Mouse (Mus musculus): ENCODE data around the gene Rae1. TPM values are rescaled to one million over a fixed set of nuclear protein-coding genes. Genes with fewer than 3 reads are reported as not detected.
A peak's percentile ranks its signal among the peaks of the same experiment; 100 is the strongest.

The Rae1 gene
- total RNA-seq (2021): 10 to 100 TPM; 12.4 to 14.4 TPM
- long read RNA-seq, experiment 1, transcript Rae1-201 (12 exons, 1,742 nt): major isoform, 25 of 30 reads
- long read RNA-seq, experiment 1, partial matches to known transcripts: 1 of 30 reads
- long read RNA-seq, experiment 1, other reads (novel, unspliced or antisense): 4 of 30 reads
- long read RNA-seq, experiment 2, transcript Rae1-201 (12 exons, 1,742 nt): major isoform, 21 of 25 reads
- long read RNA-seq, experiment 2, partial matches to known transcripts: 0 of 25 reads
- long read RNA-seq, experiment 2, other reads (novel, unspliced or antisense): 4 of 25 reads

- TF ChIP-seq CTCF (IDR thresholded peaks at IDR 0.05): peak; percentile 93
- Histone ChIP-seq H3K4me3 (peak within 1 kb of the TSS; percentile 96), H3K27ac (peak within 1 kb of the TSS; percentile 94)
- intact Hi-C loops (cut with DNase I): loop anchor here (1.0 to 10.0 kb wide), 4 partner anchors 81 to 655 kb away; partner anchors contain the start of gene Fam210b
- DNase-seq: peak; percentile 99
These were observed at the start of gene Rae1 for GRCm38 (mm10) chr2:172999630-173000284. TSS of gene Rae1 (plus strand) at chr2:173000117.

- no peak for TF ChIP-seq CTCF (IDR thresholded peaks at IDR 0.05)
- no peak for DNase-seq
- Histone ChIP-seq H3K27ac (no peak overlapping the region), H3K4me3 (no peak overlapping the region)
- intact Hi-C loops (cut with DNase I): no loop called here
These were observed 49.7 kb upstream of the Rae1 start for GRCm38 (mm10) chr2:172950119-172950676.

- Histone ChIP-seq H3K4me3 (no peak overlapping the region), H3K27ac (no peak overlapping the region)
- intact Hi-C loops (cut with DNase I): no loop called here
- DNase-seq: no peak
- no peak for TF ChIP-seq CTCF (IDR thresholded peaks at IDR 0.05)
These were observed 49.2 kb upstream of the Rae1 start for GRCm38 (mm10) chr2:172950722-172951121.

DNA sequence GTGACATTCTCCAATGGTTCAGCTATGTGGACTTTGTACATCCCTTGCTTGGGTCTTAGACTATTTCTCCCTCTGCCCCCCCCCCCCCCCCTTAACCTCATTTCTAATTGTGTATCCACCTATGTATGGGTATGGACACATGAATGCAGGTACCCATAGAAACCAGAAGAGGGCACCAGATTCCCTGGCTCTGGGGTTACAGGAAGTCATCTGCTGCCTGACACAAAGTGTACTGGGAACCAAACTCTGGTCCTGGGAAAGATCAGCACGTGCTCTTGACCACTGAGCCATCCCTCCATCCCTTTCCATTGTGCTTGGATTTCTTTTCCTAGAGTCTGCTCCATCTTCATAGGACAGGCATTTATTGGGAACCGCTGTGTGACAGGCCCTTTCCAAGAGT lies 47.9 kb upstream of the Rae1 start:
- no peak overlapping the region for H3K27ac ChIP-seq
- no peak for TF ChIP-seq CTCF (IDR thresholded peaks at IDR 0.05)
- intact Hi-C loops (cut with DNase I): no loop called here
- no peak overlapping the region for H3K4me3 ChIP-seq
- DNase-seq: no peak

GRCm38 (mm10) chr2:172958579-172958978 lies 41.3 kb upstream of the Rae1 start:
- no peak overlapping the region for H3K27ac ChIP-seq
- H3K4me3 ChIP-seq: no peak overlapping the region
- intact Hi-C loops (cut with DNase I): no loop called here
- TF ChIP-seq CTCF (IDR thresholded peaks at IDR 0.05): no peak
- DNase-seq: no peak

GRCm38 (mm10) chr2:172959006-172959768 lies 40.7 kb upstream of the Rae1 start:
- Histone ChIP-seq H3K4me3 (no peak overlapping the region), H3K27ac (no peak overlapping the region)
- intact Hi-C loops (cut with DNase I): no loop called here
- no peak for TF ChIP-seq CTCF (IDR thresholded peaks at IDR 0.05)
- DNase-seq: no peak

DNA sequence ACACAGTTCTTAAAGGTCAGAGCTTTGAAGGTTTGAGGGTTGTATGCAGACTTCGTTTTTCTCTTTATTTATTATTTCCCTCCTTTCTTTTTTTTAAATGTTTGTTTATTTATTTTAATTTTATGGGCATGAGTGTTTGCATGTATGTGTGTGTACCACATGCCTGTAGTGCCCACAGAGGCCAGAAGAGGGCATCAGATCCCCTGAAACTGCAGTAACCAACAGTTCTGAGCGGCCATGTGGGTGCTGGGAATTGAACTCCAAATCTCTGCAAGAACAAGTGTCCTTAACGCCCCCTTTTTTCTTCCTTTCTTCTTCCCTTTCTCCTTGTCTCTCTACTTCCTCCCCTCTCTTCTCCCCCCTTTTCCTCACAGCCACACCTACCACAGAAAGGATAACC lies 39.6 kb upstream of the Rae1 start:
- DNase-seq: no peak
- peak; percentile 10; the same call in 1 of the 2 replicates for TF ChIP-seq CTCF (IDR thresholded peaks at IDR 0.05)
- Histone ChIP-seq H3K4me3 (no peak overlapping the region), H3K27ac (no peak overlapping the region)
- intact Hi-C loops (cut with DNase I): no loop called here

- intact Hi-C loops (cut with DNase I): no loop called here
- no peak for DNase-seq
- TF ChIP-seq CTCF (IDR thresholded peaks at IDR 0.05): no peak
- H3K4me3 ChIP-seq: no peak overlapping the region
- H3K27ac ChIP-seq: no peak overlapping the region
These were observed 38.7 kb upstream of the Rae1 start for GRCm38 (mm10) chr2:172961211-172961610.

- no peak for TF ChIP-seq CTCF (IDR thresholded peaks at IDR 0.05)
- no peak for DNase-seq
- Histone ChIP-seq H3K4me3 (no peak overlapping the region), H3K27ac (no peak overlapping the region)
- intact Hi-C loops (cut with DNase I): no loop called here
These were observed 34.7 kb upstream of the Rae1 start for GRCm38 (mm10) chr2:172965249-172965648.

- intact Hi-C loops (cut with DNase I): no loop called here
- TF ChIP-seq CTCF (IDR thresholded peaks at IDR 0.05): no peak
- Histone ChIP-seq H3K4me3 (no peak overlapping the region), H3K27ac (no peak overlapping the region)
- no peak for DNase-seq
These were observed 33.4 kb upstream of the Rae1 start for GRCm38 (mm10) chr2:172966480-172966879.

DNA sequence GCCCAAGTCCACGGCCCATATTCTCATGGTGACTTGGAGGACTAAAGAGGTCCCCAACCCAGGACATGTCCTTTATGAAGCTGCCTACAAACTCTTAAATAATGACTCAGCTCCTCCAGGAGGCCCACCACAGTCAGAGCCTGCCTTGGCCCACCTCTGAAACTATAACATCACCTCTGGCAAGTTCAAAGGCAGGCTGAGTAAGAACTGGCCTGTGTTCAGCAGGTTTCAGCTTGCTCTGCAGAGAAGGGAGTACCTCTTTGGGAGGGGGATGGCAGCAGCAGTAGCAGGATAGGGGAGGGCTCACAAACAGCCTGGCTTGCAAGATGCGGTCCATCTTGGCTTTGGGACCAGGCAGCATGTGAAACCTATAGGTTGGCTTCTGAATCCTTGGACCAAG lies 28.1 kb upstream of the Rae1 start:
- no peak for DNase-seq
- Histone ChIP-seq H3K4me3 (no peak overlapping the region), H3K27ac (no peak overlapping the region)
- TF ChIP-seq CTCF (IDR thresholded peaks at IDR 0.05): no peak
- intact Hi-C loops (cut with DNase I): no loop called here

DNA sequence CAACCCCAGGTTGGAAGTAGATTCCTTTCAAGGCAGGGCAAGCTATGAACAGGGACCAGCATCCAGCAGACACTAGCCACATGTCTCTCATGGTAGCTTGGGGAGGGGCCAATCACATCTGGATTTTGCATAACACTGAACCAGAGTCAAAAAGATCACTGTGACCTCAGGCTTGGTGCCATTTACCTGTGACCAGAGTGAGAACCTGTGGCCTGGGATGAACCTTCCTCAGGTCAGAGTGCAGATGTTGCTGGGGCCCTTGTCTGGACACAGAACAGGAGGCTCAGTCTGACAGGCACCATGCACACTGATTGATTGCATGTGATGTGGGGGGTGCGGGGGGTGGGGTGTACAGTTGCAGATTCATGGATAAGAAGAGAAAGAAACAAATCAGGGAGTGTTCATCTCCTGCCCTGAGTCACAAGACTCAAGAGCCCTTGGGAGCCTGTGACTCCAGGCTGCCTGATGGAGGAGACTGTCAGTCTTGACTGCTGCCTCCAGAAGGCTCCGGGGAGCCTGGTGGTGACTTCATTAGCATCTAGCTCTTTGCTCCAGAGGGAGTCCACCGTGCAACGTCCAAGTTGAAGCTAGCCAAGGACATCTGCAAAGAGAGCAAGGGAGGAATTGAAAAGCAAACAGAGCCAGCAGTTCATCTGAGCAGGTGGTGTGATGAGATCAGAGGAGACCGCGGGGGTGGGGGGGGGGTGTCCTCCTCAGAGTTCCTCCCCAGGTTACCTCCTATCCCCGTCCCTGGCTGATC lies 25.9 kb upstream of the Rae1 start:
- DNase-seq: peak; percentile 59
- Histone ChIP-seq H3K4me3 (no peak overlapping the region), H3K27ac (no peak overlapping the region; the same call in 1 of the 2 replicates)
- TF ChIP-seq CTCF (IDR thresholded peaks at IDR 0.05): no peak
- intact Hi-C loops (cut with DNase I): no loop called here
